Mouse (Mus musculus) lung, postnatal 0 days (tissue): Measurements from ENCODE around the gene Islr. TPM values are rescaled to one million over a fixed set of nuclear protein-coding genes. Genes with fewer than 3 reads are reported as not detected.

Experiments
- ATAC-seq: fragments of 200-750 bp; cut with Nextera tagmentation; 2 replicates; pipeline ENCODE4 v1.8.0; 2017; ENCODE audit warnings: moderate library complexity
- DNase-seq: peaks from one replicate; pipeline ENCODE4 v3.0.0-alpha.2; 2016; ENCODE audit warnings: low spot score
- H3K27ac ChIP-seq: fragments of 300-500 bp; sonication (generic); 2 replicates; pipeline ENCODE4 v1.5.1; 2014; ENCODE audit warnings: antibody characterized with exemption, mild to moderate bottlenecking, low read length, mixed read lengths
- H3K27me3 ChIP-seq: fragments of 300-500 bp; sonication (generic); replicated peaks from 2 replicates; pipeline ENCODE4 v1.6.1; 2014; ENCODE audit warnings: low read length, mixed read lengths; ENCODE audit not compliant: insufficient read depth
- H3K36me3 ChIP-seq: fragments of 300-500 bp; sonication (generic); 2 replicates; pipeline ENCODE4 v1.6.1; 2014; ENCODE audit warnings: low read length, mixed read lengths; ENCODE audit not compliant: insufficient read depth
- H3K4me1 ChIP-seq: fragments of 300-500 bp; sonication (generic); 2 replicates; pipeline ENCODE4 v1.6.1; 2014; ENCODE audit warnings: antibody characterized with exemption, low read depth, low read length, mixed read lengths; ENCODE audit not compliant: insufficient read depth
- H3K4me2 ChIP-seq: fragments of 300-500 bp; sonication (generic); replicated peaks from 2 replicates; pipeline ENCODE4 v1.6.1; 2014; ENCODE audit warnings: low read depth, mild to moderate bottlenecking, low read length, moderate library complexity, mixed read lengths
- H3K4me3 ChIP-seq: fragments of 300-500 bp; sonication (generic); 2 replicates; pipeline ENCODE4 v1.5.1; 2014; ENCODE audit warnings: low read depth, low read length
- H3K9ac ChIP-seq: fragments of 300-500 bp; sonication (generic); replicated peaks from 2 replicates; pipeline ENCODE4 v1.6.1; 2014; ENCODE audit warnings: low read depth, mild to moderate bottlenecking
- H3K9me3 ChIP-seq: fragments of 300-500 bp; sonication (generic); 2 replicates; pipeline ENCODE4 v1.6.1; 2016; ENCODE audit warnings: low read length, mixed read lengths
- CTCF ChIP-seq: IDR thresholded peaks from 2 replicates; pipeline ENCODE4 v1.5.1; 2016; ENCODE audit warnings: antibody characterized with exemption, mild to moderate bottlenecking
- EP300 ChIP-seq: IDR thresholded peaks from 2 replicates; pipeline ENCODE4 v1.6.1; 2016; ENCODE audit warnings: antibody characterized with exemption, mild to moderate bottlenecking, control low read depth
- WGBS: fragments of 180-500 bp; shearing (Covaris S2); extraction: QIAGEN DNeasy Blood & Tissue Kit; methylation state at CpG from one replicate; pipeline ENCODE4 v1.1.7; 2014; 5-methylcytosine and 5-hydroxymethylcytosine counted together
- polyA plus RNA-seq: library from polyadenylated mRNA; unstranded; fragments of >200 nt; fragmentation: Nextera tagmentation; extraction: Ambion mirVana; gene quantifications from 2 replicates; pipeline ENCODE4 v1.2.1, GENCODE M21; 2015

Islr gene
- polyA plus RNA-seq, 1 experiment from 2014 or later, result 21.6 TPM

DNA sequence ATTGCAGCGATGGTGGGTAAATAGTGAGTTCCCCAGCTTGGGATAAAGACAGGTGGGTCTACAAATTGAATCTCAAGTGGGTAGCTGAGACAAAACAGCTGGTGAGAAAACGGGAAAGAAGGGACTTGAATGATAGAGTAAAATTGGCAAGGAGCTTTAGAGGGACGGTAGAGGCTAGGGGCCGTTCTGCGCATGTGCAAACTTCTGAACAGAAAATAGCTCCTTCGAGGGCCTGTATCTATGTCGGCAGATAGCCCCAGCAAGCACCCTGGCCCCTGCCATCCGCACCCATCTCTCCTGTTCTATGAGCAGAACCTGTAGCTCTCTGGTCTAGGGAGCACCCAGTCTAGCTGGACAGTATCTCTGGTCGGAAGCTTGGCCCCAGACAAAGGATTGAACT is 9.9 kb downstream of the Islr start:
- Histone ChIP-seq H3K27ac (no peak overlapping the region), H3K4me1 (peaks cover 8% of the 10 kb centered on the region; the same call in 1 of the 2 replicates), H3K36me3 (no peaks in the 10 kb centered on the region), H3K9ac (no peak overlapping the region), H3K4me3 (no peak overlapping the region), H3K4me2 (no peak overlapping the region), H3K9me3 (no peaks in the 10 kb centered on the region), H3K27me3 (peaks cover 42% of the 10 kb centered on the region)
- WGBS, result 62% methylated on average over 9 of the region's 9 CpGs
- TF ChIP-seq CTCF (no peak), EP300 (no peak)
- ATAC-seq (no peak), DNase-seq (no peak)

GRCm38 (mm10) chr9:58184456-58184855 is 19.6 kb downstream of the Islr start:
- H3K27ac ChIP-seq, result no peak overlapping the region
- no peak for TF ChIP-seq EP300
- no peak for TF ChIP-seq CTCF
- H3K36me3 ChIP-seq, result no peaks in the 10 kb centered on the region
- H3K4me3 ChIP-seq, result no peak overlapping the region
- H3K9ac ChIP-seq, result no peak overlapping the region
- H3K4me2 ChIP-seq, result no peak overlapping the region
- WGBS, result 74% methylated on average over 6 of the region's 6 CpGs
- no peaks in the 10 kb centered on the region for H3K4me1 ChIP-seq
- H3K9me3 ChIP-seq, result no peaks in the 10 kb centered on the region
- H3K27me3 ChIP-seq, result no peaks in the 10 kb centered on the region
- DNase-seq, result no peak
- no peak for ATAC-seq

DNA sequence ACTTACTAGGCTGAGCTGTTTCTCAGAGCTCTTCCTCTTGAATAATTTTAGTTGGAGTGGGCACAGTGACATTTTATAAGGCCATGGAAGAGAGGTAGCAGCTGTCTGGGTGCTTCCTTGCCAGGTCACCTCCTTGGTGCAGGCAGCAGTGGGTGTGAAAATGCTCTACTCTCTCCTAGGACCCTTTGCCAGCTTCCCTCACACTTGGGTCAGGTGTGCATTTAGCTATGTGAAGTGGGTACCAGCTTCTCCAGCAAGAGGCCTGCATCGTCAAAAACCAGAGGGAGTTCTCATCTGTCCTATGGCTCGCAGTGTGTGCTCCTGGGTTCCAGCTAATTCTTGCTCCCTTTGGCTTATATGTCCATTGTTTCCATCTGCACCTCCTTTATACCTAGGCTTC is 24.7 kb downstream of the Islr start:
- Histone ChIP-seq H3K4me2 (no peak overlapping the region), H3K27me3 (no peaks in the 10 kb centered on the region), H3K36me3 (no peaks in the 10 kb centered on the region), H3K4me1 (no peaks in the 10 kb centered on the region), H3K27ac (no peak overlapping the region), H3K9ac (no peak overlapping the region), H3K9me3 (no peaks in the 10 kb centered on the region), H3K4me3 (no peak overlapping the region)
- 86% methylated on average over 2 of the region's 2 CpGs for WGBS
- DNase-seq (no peak), ATAC-seq (no peak)
- TF ChIP-seq CTCF, result no peak
- TF ChIP-seq EP300, result no peak

DNA sequence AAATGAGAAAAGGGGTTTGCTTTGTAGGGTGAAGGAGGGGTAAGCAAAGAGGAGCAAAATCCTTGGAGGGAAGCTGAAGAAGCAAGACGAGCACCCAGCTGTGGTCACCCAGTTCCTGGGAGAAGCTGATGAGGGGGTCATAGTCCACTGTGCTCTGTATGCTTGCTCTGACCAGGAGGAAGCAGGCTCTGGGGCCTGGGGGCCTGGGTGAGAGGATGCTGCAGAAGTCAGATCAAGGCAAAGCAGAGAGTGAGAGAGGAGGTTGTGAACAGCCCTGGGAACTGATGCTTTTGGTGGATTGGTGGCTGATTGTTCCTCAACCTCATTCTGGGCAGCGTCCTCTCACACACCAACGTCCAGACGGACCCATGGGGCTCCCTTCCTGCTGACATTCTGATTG is 26.9 kb downstream of the Islr start:
- no peaks in the 10 kb centered on the region for H3K9me3 ChIP-seq
- no peaks in the 10 kb centered on the region for H3K27me3 ChIP-seq
- ATAC-seq (no peak), DNase-seq (no peak)
- no peaks in the 10 kb centered on the region for H3K36me3 ChIP-seq
- H3K4me2 ChIP-seq, result no peak overlapping the region
- H3K27ac ChIP-seq, result no peak overlapping the region
- no peaks in the 10 kb centered on the region for H3K4me1 ChIP-seq
- no peak overlapping the region for H3K4me3 ChIP-seq
- 72% methylated on average over 4 of the region's 4 CpGs for WGBS
- no peak overlapping the region for H3K9ac ChIP-seq
- TF ChIP-seq CTCF (no peak), EP300 (no peak)

DNA sequence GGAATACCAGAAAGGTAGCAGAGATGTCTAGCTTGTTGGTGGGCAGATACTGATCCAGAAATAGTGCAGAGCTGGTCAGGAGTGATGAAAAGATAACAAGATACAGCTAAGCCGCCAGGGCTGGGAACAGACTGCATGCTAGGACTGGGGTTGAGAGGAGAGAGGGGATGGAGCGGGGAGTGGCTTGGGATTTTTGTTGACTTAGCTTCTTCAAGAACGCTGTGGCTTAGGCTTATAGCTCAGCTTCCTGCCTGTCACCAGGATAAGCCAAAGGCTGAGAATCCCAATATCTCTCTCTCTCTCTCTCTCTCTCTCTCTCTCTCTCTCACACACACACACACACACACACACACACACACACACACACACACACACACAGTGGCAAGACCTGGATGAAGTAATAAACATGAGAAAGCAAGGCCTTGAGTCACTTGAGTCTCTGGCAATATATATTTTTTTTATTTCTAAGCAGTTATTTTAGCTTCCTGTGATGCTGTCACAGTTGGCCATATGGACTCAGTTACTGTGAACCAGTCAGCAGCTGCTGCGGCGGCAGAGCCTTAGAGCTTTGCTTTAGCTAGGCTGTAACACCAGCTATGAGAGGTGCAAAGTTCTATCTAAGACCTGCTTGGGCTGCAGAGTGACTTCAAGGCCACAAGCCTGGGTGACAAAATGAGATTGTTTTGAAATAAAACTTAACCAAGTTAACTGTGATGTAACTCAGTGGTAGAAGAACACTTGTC is 28.2 kb downstream of the Islr start:
- no peak overlapping the region for H3K27ac ChIP-seq
- no peak for ATAC-seq
- no peaks in the 10 kb centered on the region for H3K4me1 ChIP-seq
- no peaks in the 10 kb centered on the region for H3K36me3 ChIP-seq
- no peak overlapping the region for H3K4me3 ChIP-seq
- H3K4me2 ChIP-seq, result no peak overlapping the region
- WGBS, result 32% methylated on average over 5 of the region's 5 CpGs
- no peak for DNase-seq
- H3K9me3 ChIP-seq, result no peaks in the 10 kb centered on the region
- no peak for TF ChIP-seq EP300
- no peak for TF ChIP-seq CTCF
- no peak overlapping the region for H3K9ac ChIP-seq
- no peaks in the 10 kb centered on the region for H3K27me3 ChIP-seq

- no peaks in the 10 kb centered on the region for H3K36me3 ChIP-seq
- no peak for TF ChIP-seq CTCF
- no peak for TF ChIP-seq EP300
- ATAC-seq (no peak), DNase-seq (no peak)
- no peak overlapping the region for H3K27ac ChIP-seq
- H3K9me3 ChIP-seq, result no peaks in the 10 kb centered on the region
- no peak overlapping the region for H3K4me3 ChIP-seq
- no peak overlapping the region for H3K9ac ChIP-seq
- no peaks in the 10 kb centered on the region for H3K27me3 ChIP-seq
- H3K4me2 ChIP-seq, result no peak overlapping the region
- no peaks in the 10 kb centered on the region for H3K4me1 ChIP-seq
- WGBS, result 29% methylated on average over 5 of the region's 5 CpGs
Measured at GRCm38 (mm10) chr9:58174818-58175251, 29.3 kb downstream of the Islr start.
